Mouse (Mus musculus) stomach, postnatal 0 days (tissue): Measurements from ENCODE around the gene Zfhx3.
A peak's percentile ranks its signal among the peaks of the same experiment; 100 is the strongest.

Source experiments
- CTCF ChIP-seq: IDR thresholded peaks from 2 replicates; pipeline ENCODE4 v1.5.1; 2016; ENCODE audit warnings: antibody characterized with exemption, low read depth, mild to moderate bottlenecking, moderate library complexity
- EP300 ChIP-seq: optimal IDR thresholded peaks from 2 replicates; pipeline ENCODE3; 2016; ENCODE audit warnings: antibody characterized with exemption

GRCm38 (mm10) chr8:108930635-108931034, 988.2 kb downstream of the Zfhx3 start:
- TF ChIP-seq CTCF (peak; percentile 19; the same call in 1 of the 2 replicates), EP300 (no peak)
